Comparison of ENCODE assay signal across 10 mouse cellular contexts in genomic region chr7:29490704-29491470, GRCm38 (mm10). TPM values are rescaled to one million over a fixed set of nuclear protein-coding genes. Genes with fewer than 3 reads are reported as not detected.
A peak's percentile ranks its signal among the peaks of the same experiment; 100 is the strongest.
DNase-seq lines count a peak whose midpoint lies in the region; ATAC-seq and TF ChIP-seq lines count a peak whose summit lies in the region.
"Had no signal": no experiment of that assay in that cellular context is flagged by ENCODE, and none has a peak within 500 bp of the region (broad histone marks: within the 10 kb centered on the region; RNA-seq: fewer than 3 reads in every experiment).

No protein-coding gene starts in this region.

- ATAC-seq in monocyte, adult 5-6 weeks (replicated peaks; ENCODE audit: insufficient number of reproducible peaks, low FRiP score, low TSS enrichment, poor library complexity, severe bottlenecking): peak; percentile 51; the same call in 1 of the 2 replicates
- ATAC-seq: forebrain, embryonic 16.5 days had no signal

- TF ChIP-seq CTCF in gastrocnemius, adult 2 months (IDR thresholded peaks at IDR 0.05): no peak

- peak; percentile 69 for DNase-seq in gastrocnemius, adult 2 months
- no peak for DNase-seq in gastrocnemius, postnatal 4 days (ENCODE audit: low spot score in 2 of 2)
- DNase-seq in NIH3T3 (ENCODE audit: low read depth): peak; percentile 91
- DNase-seq in gastrocnemius, postnatal 14 days: peak; percentile 32
- DNase-seq in neural tube, embryonic 10.5 days (ENCODE audit: extremely low spot score, low spot score): no peak
- no peak for DNase-seq in kidney, adult 8-10 months
- DNase-seq in right cerebral cortex, postnatal 10 days (ENCODE audit: low spot score in 2 of 2): no peak
- DNase-seq: heart, postnatal 4 days had no signal

- intact Hi-C loops in gastrocnemius, adult 2 months (cut with DNase I): no loop called here
- intact Hi-C loops in gastrocnemius, postnatal 14 days (cut with DNase I; ENCODE audit: low total_unique reads): no loop called here

- no peak overlapping the region for H3K4me3 ChIP-seq in gastrocnemius, adult 2 months

- H3K27ac ChIP-seq in gastrocnemius, adult 2 months: peak overlapping the region; percentile 70

RNA-seq across cellular contexts. Expression of gene Sipa1l3, which starts 27.6 kb away (rescaled TPM):
- total RNA-seq in gastrocnemius, adult 2 months (2021): 1 to 10 TPM; 7.0 to 9.2 TPM
- total RNA-seq in gastrocnemius, postnatal 4 days (2021): 10 to 100 TPM; 25.0 to 30.0 TPM
- total RNA-seq in gastrocnemius, postnatal 14 days (2021): 10 to 100 TPM in 1 of 2 experiments, 1 to 10 TPM in 1; 7.8 to 13.1 TPM
- 12.2 to 30.0 TPM (median 15.8 TPM) in 3 replicates for total RNA-seq in monocyte, adult 5-6 weeks (2017)

Comparison
In these comparisons a context has a peak if more than half of its experiments do, and no peak if none do; other contexts are left out.
1. DNase-seq: peak in gastrocnemius, adult 2 months (single experiment), NIH3T3 (single experiment) and gastrocnemius, postnatal 14 days (single experiment); none in gastrocnemius, postnatal 4 days (0 of 2), neural tube, embryonic 10.5 days (single experiment), kidney, adult 8-10 months (0 of 2) and right cerebral cortex, postnatal 10 days (0 of 2).